Mouse (Mus musculus): ENCODE data around the gene Scarf1.

- TF ChIP-seq CTCF (IDR thresholded peaks at IDR 0.05; ENCODE audit: borderline replicate concordance, insufficient read depth, low read length) (no peak), POLR2A (IDR thresholded peaks at IDR 0.05; ENCODE audit: low read depth, low read length) (no peak)
Observed at GRCm38 (mm10) chr11:75522793-75523192, 9.5 kb downstream of the Scarf1 start.

Data from embryonic fibroblast, embryonic 13.5 days (primary cell).